Mouse (Mus musculus): ENCODE data around the gene Tm7sf2. TPM values are rescaled to one million over a fixed set of nuclear protein-coding genes. Genes with fewer than 3 reads are reported as not detected.

Gene Tm7sf2
- polyA plus RNA-seq, 1 experiment, result 42.0 TPM

DNA sequence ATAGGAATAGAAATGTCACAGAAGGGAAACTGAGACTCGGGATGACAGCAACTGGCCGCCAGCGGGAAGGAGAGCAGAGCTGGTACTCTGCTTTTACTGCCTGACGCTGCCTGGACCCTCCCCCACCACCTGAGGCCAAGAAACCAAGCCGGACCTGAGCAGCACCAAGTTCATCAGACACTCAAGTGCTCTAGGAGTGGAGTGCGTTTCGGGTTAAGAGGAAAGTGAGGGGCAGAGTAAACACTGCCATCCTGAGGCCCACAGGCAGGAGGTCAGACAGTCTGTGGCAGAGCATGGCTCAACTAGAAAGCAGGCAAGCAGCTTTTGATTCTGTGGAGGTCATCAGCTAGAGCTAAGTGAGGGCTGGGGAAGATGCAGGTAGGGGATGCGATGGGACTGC is 45.1 kb downstream of the Tm7sf2 start:
- no peak overlapping the region for H3K27ac ChIP-seq (ENCODE audit: control insufficient read depth, insufficient read depth, low read length)
- no peak for DNase-seq
- no peaks in the 10 kb centered on the region for H3K36me3 ChIP-seq (ENCODE audit: control insufficient read depth, insufficient read depth, low read length)
- 95% methylated on average over 8 of the region's 8 CpGs for WGBS
- H3K4me3 ChIP-seq (ENCODE audit: control insufficient read depth, insufficient read depth, low read length), result no peak overlapping the region
- H3K27me3 ChIP-seq (ENCODE audit: control insufficient read depth, insufficient read depth, low read length), result no peaks in the 10 kb centered on the region
- H3K4me1 ChIP-seq (replicated peaks; ENCODE audit: control insufficient read depth, insufficient read depth, low read length), result no peaks in the 10 kb centered on the region
- TF ChIP-seq CTCF (IDR thresholded peaks at IDR 0.05; ENCODE audit: borderline replicate concordance, control insufficient read depth, extremely low read depth, insufficient read depth, low read length, poor library complexity), result no peak
- TF ChIP-seq POLR2A (IDR thresholded peaks at IDR 0.05; ENCODE audit: control insufficient read depth, extremely low read depth, insufficient read depth, low read length, poor library complexity), result no peak

- Histone ChIP-seq H3K4me1 (replicated peaks; ENCODE audit: control insufficient read depth, insufficient read depth, low read length) (peaks cover 11% of the 10 kb centered on the region), H3K36me3 (ENCODE audit: control insufficient read depth, insufficient read depth, low read length) (no peaks in the 10 kb centered on the region), H3K4me3 (ENCODE audit: control insufficient read depth, insufficient read depth, low read length) (no peak overlapping the region), H3K27me3 (ENCODE audit: control insufficient read depth, insufficient read depth, low read length) (no peaks in the 10 kb centered on the region), H3K27ac (ENCODE audit: control insufficient read depth, insufficient read depth, low read length) (no peak overlapping the region)
- TF ChIP-seq POLR2A (IDR thresholded peaks at IDR 0.05; ENCODE audit: control insufficient read depth, extremely low read depth, insufficient read depth, low read length, poor library complexity) (no peak), CTCF (IDR thresholded peaks at IDR 0.05; ENCODE audit: borderline replicate concordance, control insufficient read depth, extremely low read depth, insufficient read depth, low read length, poor library complexity) (no peak)
- 51% methylated on average over 3 of the region's 3 CpGs for WGBS
- no peak for DNase-seq
Observed at GRCm38 (mm10) chr19:6020276-6020675, 47.9 kb downstream of the Tm7sf2 start.

DNA sequence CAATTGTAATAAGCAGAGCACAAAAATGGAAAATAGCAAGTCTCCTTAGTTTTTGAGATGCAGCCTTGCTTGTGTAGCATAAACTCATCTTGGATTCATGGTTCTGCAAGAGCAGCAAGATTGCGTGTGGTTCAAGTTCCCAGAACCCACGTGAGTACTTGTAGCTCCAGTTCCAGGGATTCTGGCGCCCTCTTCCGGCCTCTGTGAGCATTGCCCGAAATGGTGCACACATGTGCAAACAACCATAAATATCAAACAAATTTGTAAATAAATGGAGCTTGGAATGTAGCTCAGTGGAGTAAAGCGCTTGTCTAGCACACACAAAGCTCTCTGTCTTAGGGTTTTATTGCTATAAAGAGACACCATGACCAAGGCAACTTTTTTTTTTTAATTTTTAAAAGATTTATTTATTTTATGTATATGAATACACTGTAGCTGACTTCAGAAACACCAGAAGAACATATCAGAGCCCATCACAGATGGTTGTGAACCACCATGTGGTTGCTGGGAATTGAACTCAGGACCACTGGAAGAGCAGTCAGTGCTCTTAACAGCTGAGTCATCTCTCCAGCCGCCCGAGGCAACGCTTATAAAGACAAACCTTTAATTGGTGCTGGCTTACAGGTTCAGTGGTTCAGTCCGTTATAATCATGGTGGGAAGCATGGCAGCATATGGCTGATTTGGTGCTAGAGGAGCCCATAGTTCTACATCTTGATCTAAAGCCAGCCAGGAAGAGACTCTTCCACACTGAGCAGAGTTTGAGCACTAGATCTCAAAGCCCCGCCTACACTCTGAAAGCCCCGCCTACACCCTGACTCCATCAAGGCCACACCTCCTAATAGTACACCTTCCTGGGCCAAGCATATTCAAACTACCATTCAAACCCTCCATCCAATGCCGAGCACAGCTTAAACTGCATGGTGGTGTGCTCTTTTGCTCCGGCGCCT is 49.8 kb downstream of the Tm7sf2 start:
- TF ChIP-seq CTCF (IDR thresholded peaks at IDR 0.05; ENCODE audit: borderline replicate concordance, control insufficient read depth, extremely low read depth, insufficient read depth, low read length, poor library complexity) (peak; percentile 78; the same call in 1 of the 2 replicates), POLR2A (IDR thresholded peaks at IDR 0.05; ENCODE audit: control insufficient read depth, extremely low read depth, insufficient read depth, low read length, poor library complexity) (no peak)
- H3K27me3 ChIP-seq (ENCODE audit: control insufficient read depth, insufficient read depth, low read length), result no peaks in the 10 kb centered on the region
- no peaks in the 10 kb centered on the region for H3K36me3 ChIP-seq (ENCODE audit: control insufficient read depth, insufficient read depth, low read length)
- peak; percentile 86 for DNase-seq
- peaks cover 25% of the 10 kb centered on the region for H3K4me1 ChIP-seq (replicated peaks; ENCODE audit: control insufficient read depth, insufficient read depth, low read length)
- H3K4me3 ChIP-seq (ENCODE audit: control insufficient read depth, insufficient read depth, low read length), result no peak overlapping the region
- no peak overlapping the region for H3K27ac ChIP-seq (ENCODE audit: control insufficient read depth, insufficient read depth, low read length)
- 28% methylated on average over 15 of the region's 15 CpGs for WGBS

GRCm38 (mm10) chr19:6016532-6016931 is 51.6 kb downstream of the Tm7sf2 start:
- 80% methylated on average over 7 of the region's 7 CpGs for WGBS
- no peaks in the 10 kb centered on the region for H3K36me3 ChIP-seq (ENCODE audit: control insufficient read depth, insufficient read depth, low read length)
- peak; percentile 12 for DNase-seq
- no peak overlapping the region for H3K4me3 ChIP-seq (ENCODE audit: control insufficient read depth, insufficient read depth, low read length)
- TF ChIP-seq CTCF (IDR thresholded peaks at IDR 0.05; ENCODE audit: borderline replicate concordance, control insufficient read depth, extremely low read depth, insufficient read depth, low read length, poor library complexity) (no peak), POLR2A (IDR thresholded peaks at IDR 0.05; ENCODE audit: control insufficient read depth, extremely low read depth, insufficient read depth, low read length, poor library complexity) (no peak)
- no peaks in the 10 kb centered on the region for H3K27me3 ChIP-seq (ENCODE audit: control insufficient read depth, insufficient read depth, low read length)
- peaks cover 31% of the 10 kb centered on the region for H3K4me1 ChIP-seq (replicated peaks; ENCODE audit: control insufficient read depth, insufficient read depth, low read length)
- no peak overlapping the region for H3K27ac ChIP-seq (ENCODE audit: control insufficient read depth, insufficient read depth, low read length)

GRCm38 (mm10) chr19:6015511-6016315 is 52.5 kb downstream of the Tm7sf2 start, which contains the start of gene Capn1:
Gene Capn1 (minus strand): TSS chr19:6015897.
- Histone ChIP-seq H3K4me1 (replicated peaks; ENCODE audit: control insufficient read depth, insufficient read depth, low read length) (peaks cover 35% of the 10 kb centered on the region), H3K27me3 (ENCODE audit: control insufficient read depth, insufficient read depth, low read length) (no peaks in the 10 kb centered on the region), H3K36me3 (ENCODE audit: control insufficient read depth, insufficient read depth, low read length) (0 out of 2 replicates have a peak, but pooled peaks cover under 1% of the 10 kb centered on the region), H3K4me3 (ENCODE audit: control insufficient read depth, insufficient read depth, low read length) (peak within 1 kb of the TSS; percentile 71), H3K27ac (ENCODE audit: control insufficient read depth, insufficient read depth, low read length) (peak within 1 kb of the TSS; percentile 22; the same call in 1 of the 2 replicates)
- WGBS, result 8% methylated on average over 40 of the region's 40 CpGs
- TF ChIP-seq CTCF (IDR thresholded peaks at IDR 0.05; ENCODE audit: borderline replicate concordance, control insufficient read depth, extremely low read depth, insufficient read depth, low read length, poor library complexity), result 0 out of 2 replicates have a peak, but pooled peaks have one; percentile 41
- TF ChIP-seq POLR2A (IDR thresholded peaks at IDR 0.05; ENCODE audit: control insufficient read depth, extremely low read depth, insufficient read depth, low read length, poor library complexity), result no peak
- peak; percentile 86 for DNase-seq

GRCm38 (mm10) chr19:6014991-6015510 is 53.1 kb downstream of the Tm7sf2 start:
- Histone ChIP-seq H3K4me1 (replicated peaks; ENCODE audit: control insufficient read depth, insufficient read depth, low read length) (peaks cover 35% of the 10 kb centered on the region), H3K27ac (ENCODE audit: control insufficient read depth, insufficient read depth, low read length) (peak overlapping the region; percentile 22; the same call in 1 of the 2 replicates), H3K27me3 (ENCODE audit: control insufficient read depth, insufficient read depth, low read length) (no peaks in the 10 kb centered on the region), H3K4me3 (ENCODE audit: control insufficient read depth, insufficient read depth, low read length) (peak overlapping the region; percentile 71), H3K36me3 (ENCODE audit: control insufficient read depth, insufficient read depth, low read length) (0 out of 2 replicates have a peak, but pooled peaks cover 3% of the 10 kb centered on the region)
- TF ChIP-seq CTCF (IDR thresholded peaks at IDR 0.05; ENCODE audit: borderline replicate concordance, control insufficient read depth, extremely low read depth, insufficient read depth, low read length, poor library complexity) (no peak), POLR2A (IDR thresholded peaks at IDR 0.05; ENCODE audit: control insufficient read depth, extremely low read depth, insufficient read depth, low read length, poor library complexity) (no peak)
- peak; percentile 64 for DNase-seq
- 1% methylated on average over 18 of the region's 18 CpGs for WGBS
